Mouse (Mus musculus) layer of hippocampus, postnatal 25 days (tissue): Measurements from ENCODE around the gene Gm13212. TPM values are rescaled to one million over a fixed set of nuclear protein-coding genes. Genes with fewer than 3 reads are reported as not detected.

Experiments
- total RNA-seq, 2 experiments: library from RNA; stranded (reverse); gene quantifications; 2 replicates each; pipeline ENCODE4 v1.2.3; 2021

The Gm13212 gene
- total RNA-seq, 2 experiments from 2014 or later, result 0.21 TPM; not detected in 1

Other genes with a start within 250 kb of the Gm13212 start
- gene Zfp990, start 74.4 kb upstream of the Gm13212 start, total RNA-seq, result under 1 TPM; 0.19 to 0.39 TPM
- under 1 TPM in 1 of 2 experiments, not detected in 1; 0.07 TPM for gene Zfp980, start 85.5 kb downstream of the Gm13212 start, total RNA-seq